Mouse (Mus musculus): Measurements from ENCODE around the gene U2af1l4.

DNA sequence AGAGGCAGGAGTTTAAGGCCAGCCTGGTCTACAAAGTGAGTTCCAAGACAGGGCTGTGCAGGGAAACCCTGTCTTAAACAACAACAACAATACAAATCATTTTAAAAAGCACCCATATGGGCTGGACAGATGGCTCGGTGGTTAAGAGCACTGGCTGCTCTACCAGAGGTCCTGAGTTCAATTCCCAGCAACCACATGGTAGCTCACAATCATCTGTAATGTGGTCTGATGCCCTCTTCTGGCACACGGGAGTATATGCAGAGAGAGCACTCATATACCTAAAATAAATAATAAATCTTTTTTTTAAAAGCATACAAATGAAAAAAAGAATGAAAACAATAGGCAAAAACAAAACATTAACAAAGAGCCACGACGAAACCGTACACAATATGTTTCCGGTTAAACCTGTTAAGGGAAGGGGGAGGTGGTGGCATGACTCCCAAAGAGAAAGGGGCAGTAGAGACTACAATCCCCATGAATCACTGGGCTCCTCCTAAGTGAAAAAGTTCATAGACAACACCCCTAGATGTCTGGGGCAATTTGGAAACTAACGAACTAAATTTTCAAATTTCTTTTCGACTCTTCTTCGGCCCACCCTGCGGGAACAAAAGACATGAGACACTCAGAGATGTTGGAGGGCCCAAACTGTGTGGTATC is 11.5 kb upstream of the U2af1l4 start:
- TF ChIP-seq MAFK (IDR thresholded peaks at IDR 0.05; ENCODE audit: insufficient read depth, low read depth, low read length), result no peak
- no peak for TF ChIP-seq ZNF384 (IDR thresholded peaks at IDR 0.05; ENCODE audit: low read depth, low read length)
- peak; percentile 94 for TF ChIP-seq HCFC1 (IDR thresholded peaks at IDR 0.05; ENCODE audit: borderline replicate concordance, insufficient read depth, low read length)
- no peak for TF ChIP-seq ZC3H11A (IDR thresholded peaks at IDR 0.05; ENCODE audit: borderline replicate concordance, low read depth, low read length)
- TF ChIP-seq CHD2 (IDR thresholded peaks at IDR 0.05; ENCODE audit: low read depth, low read length), result no peak

All from ES-E14 (cell line).